Mouse (Mus musculus) kidney, adult 2 months (tissue): Measurements from ENCODE around the gene Zfp697.

Experiments
- CTCF ChIP-seq: fragments of 200-500 bp; conservative IDR thresholded peaks from 2 replicates; pipeline ENCODE4 v1.5.1; 2011; ENCODE audit warnings: low read depth, mild to moderate bottlenecking, control low read depth, low read length, moderate library complexity, mixed read lengths; ENCODE audit not compliant: insufficient read depth, insufficient read length
- POLR2A ChIP-seq: fragments of 200-500 bp; IDR thresholded peaks from one replicate; pipeline ENCODE4 v1.6.1; 2011; ENCODE audit warnings: low read depth, low read length, control low read depth

- TF ChIP-seq CTCF (no peak), POLR2A (no peak)
Observed at GRCm38 (mm10) chr3:98348106-98348505, 34.2 kb upstream of the Zfp697 start.
